Mouse (Mus musculus) MN1 (cell line): ENCODE measurements around the gene Fgf9.

ENCODE experiments used
- DNase-seq: peaks from one replicate; pipeline ENCODE4 v3.0.0-alpha.2; 2016; ENCODE audit warnings: low spot score

Fgf9 gene

DNA sequence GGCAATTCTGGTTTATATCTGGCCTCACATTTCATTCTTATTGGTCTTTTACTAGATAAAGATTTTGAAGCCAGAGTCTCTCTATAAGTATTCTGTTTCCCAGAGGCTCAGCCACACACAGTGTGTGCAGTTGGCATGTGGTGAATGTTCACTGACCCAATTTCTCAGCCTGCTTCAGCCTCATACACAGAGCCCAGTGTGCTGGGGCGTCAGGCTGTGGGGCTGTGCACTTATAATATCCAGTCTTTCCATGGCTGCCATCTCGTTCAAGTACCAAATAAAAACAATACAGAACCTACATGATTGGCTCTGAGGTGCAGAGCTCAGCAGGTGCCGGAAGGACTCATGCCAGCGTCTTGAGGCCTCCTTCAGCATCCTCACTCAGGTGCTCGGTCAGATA lies 19.1 kb downstream of the Fgf9 start:
- DNase-seq, result no peak

DNA sequence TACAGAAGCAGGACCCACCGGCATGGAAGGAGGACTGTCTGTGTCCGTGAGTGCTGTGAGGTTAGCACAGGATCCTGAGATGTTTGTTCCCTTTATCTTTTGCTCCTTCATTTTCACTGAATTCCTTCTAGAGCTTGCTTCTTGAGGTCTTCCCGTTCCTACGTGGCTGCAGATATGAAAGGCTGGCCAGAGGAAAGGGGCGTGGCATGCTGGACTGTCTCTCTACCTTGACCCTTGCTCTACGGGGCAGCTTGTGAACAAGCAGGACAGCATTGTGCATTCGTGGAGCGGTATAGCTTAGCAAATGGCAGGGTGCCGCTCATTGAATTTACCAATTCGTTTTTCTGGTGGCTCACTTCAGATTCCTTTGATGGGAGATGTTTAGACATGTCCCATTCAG lies 21.0 kb downstream of the Fgf9 start:
- DNase-seq, result no peak

DNA sequence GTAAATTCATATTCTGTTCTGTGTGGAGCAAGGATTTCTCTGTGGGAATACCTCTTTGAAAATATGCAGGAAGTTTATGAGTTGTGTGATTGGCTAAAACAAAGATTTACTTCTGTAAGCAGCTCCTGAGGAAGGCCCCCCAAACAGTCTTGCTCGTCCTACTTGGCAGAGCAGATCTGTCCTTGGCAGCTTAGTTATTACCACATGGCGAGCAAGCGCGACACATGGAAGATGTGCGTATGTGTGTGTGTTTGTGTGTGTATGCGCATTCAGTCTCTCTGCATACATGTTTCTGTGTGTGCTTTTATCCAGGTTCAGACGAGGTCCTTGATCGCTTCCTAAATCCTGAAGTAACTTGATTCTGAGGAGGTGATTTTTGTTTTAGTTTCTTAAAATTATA lies 29.3 kb downstream of the Fgf9 start:
- no peak for DNase-seq

DNA sequence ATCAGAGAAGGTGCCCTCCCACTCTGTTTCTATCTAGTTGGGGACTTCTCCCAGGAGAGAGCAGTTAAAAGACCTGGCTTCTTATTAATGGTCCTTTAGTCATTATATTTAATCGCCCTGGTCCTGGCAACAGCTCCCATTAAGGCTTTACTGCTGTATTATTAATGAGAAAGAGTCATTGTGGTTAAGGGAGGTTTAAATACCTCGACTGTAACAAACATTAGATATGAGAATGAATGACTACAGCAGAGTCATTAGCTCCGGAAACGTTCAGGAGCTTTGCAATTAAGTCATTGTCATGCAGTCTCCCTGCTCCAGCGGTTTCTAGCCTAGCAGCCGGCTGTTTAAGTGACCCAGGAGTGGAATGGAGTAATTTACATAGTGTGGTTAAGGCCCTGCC lies 31.0 kb downstream of the Fgf9 start:
- DNase-seq, result no peak

DNA sequence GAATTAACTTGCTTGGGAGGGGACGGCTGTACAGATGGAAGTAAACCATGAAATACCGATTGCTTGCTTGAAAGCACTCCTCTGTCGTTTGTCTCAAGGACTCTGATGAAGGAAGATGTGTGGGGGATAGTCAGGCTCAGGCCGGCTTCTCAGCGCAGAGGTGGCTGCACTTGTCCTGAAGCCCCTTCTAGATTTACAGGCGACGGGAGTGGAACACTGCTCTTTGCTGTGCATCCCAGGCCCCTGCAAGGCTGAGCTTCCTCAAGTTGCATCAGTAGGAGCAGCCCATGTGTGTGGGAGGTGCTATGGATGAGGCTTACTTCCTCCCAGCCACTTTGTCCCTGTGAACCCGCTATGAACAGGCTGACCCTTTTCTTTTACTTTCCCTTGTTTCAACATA lies 33.9 kb downstream of the Fgf9 start:
- DNase-seq, result no peak

DNA sequence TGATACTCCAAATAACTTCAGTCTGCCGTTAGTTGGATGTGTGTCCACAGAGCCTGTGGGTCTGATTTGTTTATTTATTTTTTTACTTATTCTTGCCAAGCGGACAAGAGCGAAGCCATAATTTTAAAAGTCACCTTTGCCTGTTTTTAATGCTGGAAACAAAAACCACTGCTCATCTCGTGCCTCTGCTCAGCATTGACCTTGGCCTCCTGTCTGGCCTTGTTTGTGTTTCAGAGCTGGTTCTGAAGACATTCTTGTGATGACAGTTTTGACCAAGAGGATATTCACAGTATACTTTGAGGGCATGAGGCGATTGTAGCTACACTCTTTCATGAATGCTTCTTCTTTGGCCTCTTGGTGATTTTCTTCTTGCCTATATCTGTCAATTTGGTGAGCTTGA lies 35.2 kb downstream of the Fgf9 start:
- DNase-seq, result no peak

DNA sequence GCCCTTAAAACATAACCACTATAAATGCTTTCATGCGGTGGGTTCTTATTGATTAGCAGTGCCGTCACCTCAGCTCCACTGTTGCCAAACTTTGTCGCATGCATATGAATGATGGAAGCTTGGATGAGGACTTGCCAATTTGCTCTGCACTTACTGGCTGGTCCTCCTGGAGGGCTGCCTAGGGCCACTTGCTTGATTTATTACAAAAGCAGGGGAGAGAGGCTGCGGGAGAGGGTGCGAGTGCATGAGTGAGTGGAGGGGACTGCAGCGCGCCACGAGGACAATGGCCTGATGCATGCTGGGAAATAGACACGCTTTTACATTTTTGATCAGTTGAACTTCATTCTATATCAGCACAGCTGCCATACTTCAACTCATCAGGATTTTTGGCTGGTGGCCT lies 39.3 kb downstream of the Fgf9 start:
- no peak for DNase-seq

DNA sequence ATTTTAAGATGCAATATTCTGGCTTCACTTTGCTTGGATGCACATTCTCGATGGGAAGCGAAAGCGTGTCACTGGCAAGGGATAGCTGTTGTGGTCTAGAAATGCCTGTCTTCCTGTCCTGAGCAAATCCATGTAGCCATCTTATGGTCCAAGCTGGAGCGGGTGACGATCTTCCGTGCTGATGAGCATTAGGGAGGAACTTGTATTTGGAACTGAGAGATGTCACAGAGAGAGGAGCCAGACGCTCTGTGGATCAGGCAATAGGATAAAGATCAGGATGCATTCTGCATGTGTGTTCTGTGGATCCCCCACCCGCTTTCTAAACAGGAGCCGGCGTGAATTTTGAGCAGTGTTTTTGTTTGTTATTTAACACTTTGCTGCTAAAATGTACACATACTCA lies 41.2 kb downstream of the Fgf9 start:
- DNase-seq, result no peak

DNA sequence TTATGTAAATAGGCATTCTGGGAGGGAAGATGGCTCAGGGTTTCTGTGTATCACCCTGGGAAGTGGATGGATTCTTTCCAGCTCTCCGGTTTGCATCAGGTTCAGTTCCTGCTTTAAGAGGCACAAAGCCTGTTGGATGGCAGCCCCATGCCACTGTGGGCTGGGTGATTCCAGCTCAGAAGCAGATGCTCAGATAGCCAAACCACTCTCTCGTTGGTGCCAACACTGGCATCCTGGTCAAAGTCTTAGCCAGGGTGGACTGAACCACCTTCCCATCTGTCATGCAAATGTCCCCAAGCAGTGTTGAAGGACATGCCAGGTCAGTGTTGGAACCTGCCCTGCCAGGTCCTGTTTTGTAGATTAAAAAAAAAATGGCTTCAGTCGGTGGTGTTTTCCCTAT lies 42.0 kb downstream of the Fgf9 start:
- DNase-seq, result no peak

DNA sequence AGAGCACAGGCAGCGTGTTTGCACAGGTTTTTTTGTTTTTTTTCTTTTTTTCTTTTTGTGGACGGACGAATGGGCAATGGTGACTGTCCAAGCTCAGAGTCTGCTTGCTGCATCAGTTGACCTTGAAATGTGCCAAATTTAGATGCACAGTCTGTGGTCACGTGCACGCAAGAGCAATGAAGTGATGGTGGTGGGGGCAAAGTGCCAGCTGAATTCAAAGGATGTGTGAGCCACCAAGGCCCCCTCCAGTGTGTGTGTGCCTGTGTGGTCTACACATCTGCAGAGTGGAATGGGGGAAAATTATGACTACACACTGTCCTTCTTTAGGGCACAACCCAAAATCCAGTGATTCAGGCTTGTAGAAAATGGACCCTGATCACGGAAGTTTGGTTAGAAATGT lies 42.8 kb downstream of the Fgf9 start:
- DNase-seq, result no peak

DNA sequence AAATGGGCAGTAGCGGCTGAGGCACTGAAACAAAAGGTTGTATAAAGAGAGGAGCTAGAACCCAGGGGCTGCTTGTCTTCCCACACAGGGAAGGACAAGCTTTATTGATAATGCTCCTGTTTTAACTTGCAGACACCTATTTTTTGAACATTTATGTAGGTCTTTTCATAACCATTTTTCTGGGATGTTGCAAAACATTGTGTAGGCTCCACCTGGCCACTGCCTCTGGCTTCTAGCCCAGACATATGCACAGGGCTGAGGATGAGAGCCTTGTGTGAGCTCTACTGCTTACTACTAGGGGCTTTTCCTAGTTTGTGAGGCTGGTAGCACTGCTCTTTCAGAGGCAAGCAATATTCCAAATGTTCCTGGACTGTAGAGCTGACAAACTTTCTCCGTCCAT lies 43.8 kb downstream of the Fgf9 start:
- DNase-seq, result no peak

DNA sequence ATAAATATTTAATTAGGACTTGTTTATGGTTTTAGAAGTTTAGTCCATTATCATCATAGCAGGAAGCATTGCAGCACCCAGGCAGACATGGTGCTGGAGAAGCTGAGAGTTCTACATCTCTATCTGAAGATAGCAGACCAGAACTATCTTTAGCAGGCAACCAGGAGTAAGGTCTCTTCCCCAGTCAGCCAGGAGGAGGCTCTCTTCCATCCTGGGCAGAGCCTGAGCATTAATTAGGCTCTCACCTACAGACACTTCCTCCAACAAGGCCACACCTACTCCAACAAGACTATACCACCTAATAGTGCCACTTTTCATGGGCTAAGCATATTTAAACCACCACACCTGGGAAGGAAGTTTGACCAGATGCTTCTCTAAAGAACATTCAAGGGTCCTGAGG lies 54.3 kb downstream of the Fgf9 start:
- no peak for DNase-seq

DNA sequence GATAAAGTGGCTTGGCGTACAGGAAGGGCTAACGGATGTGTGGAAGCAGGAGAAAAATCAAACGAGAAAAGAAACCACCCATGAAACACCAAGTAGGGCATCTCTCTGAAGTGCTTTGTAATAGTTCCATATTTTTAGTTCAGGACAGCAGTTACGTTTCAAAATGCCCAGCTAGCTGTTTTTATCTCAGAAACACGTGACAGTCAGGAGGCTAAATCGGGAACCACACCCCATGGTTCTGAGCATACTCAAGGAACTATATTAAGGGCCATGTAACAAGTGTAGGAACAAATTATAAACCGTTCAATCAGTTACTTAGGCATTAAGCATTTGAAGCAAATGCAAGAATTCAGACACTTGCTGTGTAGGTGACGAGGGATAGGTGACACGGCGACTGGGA lies 56.2 kb downstream of the Fgf9 start:
- no peak for DNase-seq

DNA sequence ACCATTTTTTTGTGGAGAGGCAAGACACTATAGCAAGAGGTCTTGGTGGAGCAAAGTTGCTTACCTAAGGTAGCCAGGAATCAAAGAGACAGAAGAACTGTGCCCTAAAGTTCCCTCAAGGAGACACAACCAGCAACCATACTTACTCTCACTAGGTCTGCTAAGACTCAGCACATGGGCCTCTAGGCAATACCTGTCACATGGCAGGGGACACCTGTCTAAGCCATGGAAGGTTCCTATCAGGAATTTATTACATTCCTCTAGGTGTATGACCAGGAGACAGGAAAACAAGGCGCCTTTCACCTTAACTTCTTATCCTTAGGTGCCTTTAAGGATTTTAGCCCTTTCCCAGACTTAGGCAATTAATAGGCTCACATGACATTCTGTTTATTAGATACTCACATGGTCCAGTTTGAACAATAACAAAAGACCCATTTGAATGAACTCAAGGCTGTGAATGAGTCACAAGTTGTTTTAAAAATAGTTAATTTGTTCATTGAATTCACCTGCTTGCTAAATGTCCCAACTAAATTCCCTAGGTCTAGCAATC lies 69.2 kb downstream of the Fgf9 start:
- DNase-seq, result no peak

DNA sequence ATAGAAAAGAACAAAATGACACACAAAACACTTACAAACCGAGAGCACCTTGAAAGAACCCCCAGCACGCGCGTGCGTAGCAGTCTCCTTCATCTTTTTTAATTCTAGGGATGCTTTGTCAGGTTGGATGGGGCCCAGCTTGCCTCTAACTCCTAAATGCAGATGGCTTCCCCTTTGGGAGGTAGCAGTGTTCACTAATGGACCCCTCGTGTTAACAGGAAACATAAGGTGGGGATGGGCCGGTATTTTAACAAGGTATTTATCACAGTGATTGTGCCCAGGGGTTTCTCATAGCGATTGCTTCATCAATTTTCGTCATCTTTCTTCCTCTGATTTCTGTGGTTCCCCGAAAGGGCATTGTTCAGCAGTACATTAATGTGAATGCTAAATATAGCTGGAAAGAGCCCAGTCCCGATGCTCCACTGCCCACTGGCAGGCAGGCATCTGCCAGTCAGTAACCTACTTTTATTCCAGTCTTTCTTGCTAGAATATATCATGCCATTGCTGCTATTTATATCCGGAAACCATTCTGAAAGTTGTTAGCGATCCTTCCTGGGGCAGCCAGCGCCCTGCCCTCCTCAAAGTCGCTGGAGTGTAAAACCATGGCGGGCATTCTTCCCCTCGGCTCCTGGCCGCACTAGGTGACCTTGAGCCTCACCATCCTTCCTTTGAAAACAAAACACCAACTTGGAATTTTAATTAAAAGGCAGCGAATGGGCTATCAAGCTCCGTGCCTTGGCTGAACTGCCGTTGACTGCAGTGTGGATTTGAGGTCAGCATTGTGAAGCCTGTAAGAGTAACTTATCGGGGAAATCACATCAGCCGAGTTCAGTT lies 79.5 kb downstream of the Fgf9 start:
- no peak for DNase-seq

DNA sequence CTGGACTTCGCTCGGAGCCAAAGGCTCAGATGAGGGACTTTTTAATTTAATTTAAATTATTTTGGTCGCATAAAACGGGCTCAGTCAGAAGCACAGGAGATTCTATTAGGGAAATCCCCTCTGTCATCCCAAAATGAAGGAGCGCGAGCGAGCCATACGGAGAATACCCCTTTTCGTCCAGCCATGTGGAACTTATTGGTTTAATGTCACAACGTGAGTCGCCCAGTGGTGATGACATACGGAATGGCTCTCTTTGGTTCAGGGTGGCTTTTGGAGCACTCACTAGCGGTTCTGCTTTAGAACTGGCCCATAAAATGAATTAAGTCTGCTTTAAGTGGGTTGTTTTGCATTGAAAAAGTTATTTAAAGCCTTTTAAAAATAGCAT lies 80.1 kb downstream of the Fgf9 start:
- no peak for DNase-seq

DNA sequence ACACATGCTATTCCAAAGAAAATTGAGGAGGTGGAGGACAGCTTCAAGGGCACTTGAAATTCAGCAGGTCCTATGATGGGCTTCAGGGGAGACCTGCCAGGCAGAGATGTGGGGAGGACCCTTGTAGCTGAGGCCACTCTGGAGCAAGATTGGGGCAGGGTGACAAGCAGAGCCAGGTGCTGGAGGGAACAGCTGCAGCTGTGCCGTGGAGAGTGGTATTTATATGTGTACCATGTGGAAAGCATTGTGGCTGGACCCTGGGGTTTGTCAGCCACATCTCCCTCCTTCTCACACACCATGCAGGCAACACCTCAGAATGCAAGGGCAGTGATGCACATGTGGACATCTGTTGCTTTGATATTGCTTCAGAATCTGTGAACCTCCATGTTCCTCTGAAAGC lies 81.8 kb downstream of the Fgf9 start:
- no peak for DNase-seq

DNA sequence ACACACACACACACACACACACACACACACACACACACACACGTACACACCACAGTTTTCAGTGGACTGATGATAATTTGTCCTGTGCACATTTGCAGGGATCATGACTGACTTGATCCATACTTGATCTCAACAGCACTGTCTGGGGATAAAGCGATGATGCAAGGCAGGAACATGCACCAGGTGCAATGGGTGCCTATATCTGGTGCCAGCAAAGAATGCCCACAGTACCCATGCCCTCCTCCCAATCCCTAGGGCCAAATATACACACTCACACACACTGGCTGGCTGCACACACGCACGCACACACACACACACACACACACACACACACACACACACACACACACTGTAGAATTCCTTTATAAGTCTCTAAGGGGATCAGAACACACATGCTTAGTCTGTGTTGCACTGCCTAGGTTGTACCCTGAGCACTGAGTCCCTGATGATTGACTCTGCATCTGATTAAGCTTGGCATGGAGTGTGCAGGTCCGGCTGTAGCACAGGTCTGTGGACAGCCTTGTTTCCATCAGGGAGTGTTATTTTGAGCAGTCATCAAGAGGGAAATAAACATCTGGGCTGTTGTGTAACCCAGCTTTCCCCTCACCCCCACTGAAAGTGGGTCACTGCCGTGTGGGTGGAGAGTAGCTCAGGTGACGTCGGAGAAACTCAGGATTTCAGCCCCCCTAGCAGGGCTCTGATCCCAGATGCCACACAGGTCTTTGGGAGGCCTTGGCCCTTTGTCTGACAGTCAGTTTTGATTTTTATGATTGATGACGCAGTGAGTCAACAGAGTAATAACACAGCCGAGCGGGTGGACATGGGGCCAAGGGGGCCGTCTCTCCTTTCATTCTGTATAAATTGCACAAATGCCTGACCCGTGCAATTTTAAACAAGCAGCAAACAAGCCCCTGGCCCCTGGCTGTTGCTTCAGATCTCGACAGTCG lies 83.4 kb downstream of the Fgf9 start:
- no peak for DNase-seq

DNA sequence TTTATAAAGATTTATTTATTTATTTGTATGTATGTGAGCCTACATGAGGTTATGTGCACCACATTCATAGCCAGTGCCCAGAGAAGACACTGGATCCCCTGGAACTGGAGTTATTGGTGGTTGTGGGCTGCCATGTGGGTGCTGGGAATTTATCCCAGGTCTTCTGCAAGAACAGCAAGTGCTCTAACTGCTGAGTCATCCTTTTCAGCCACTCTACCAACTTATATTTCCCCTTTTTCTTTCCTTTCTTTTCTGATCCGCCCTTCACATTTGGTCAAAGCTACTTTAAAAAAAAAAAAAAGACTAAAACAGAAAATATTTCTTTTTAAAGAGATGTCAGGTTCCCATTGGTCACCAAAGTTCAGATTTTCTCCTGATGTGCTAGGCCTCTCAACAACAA lies 90.3 kb downstream of the Fgf9 start:
- DNase-seq, result no peak
